Mouse (Mus musculus): ENCODE data around the gene Sln. TPM values are rescaled to one million over a fixed set of nuclear protein-coding genes. Genes with fewer than 3 reads are reported as not detected.

The Sln gene
- polyA plus RNA-seq (2015; fragmentation: Nextera tagmentation; extraction: Ambion mirVana): 8.6 and 11.0 TPM in 2 replicates

DNA sequence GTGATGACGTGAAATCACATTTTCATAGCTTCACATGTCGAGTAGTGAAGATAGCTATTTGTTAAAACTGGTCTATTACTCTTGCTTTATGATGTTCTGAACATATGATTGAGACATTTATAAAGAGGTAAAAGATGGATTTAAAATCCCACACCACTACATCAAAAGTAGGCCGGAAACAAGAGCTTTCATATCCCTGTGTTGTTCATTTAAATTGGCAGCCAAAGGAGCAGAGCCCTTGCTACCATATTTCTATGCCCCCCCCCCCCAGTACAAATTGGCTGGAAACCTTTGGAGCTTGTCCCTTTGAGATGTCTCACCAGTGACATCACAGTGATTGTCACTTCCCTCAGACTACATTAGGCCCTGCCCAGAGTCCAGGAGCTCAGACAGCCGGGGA, at the start of gene Sln:
Gene Sln (plus strand): TSS at position 301 of the 400 bp plus-strand sequence.
- Histone ChIP-seq H3K9ac (replicated peaks; ENCODE audit: low read depth) (no peak within 1 kb of the TSS), H3K4me3 (ENCODE audit: low read depth, low read length) (no peak within 1 kb of the TSS), H3K27ac (ENCODE audit: low read length) (no peak within 1 kb of the TSS), H3K36me3 (ENCODE audit: insufficient read depth, low read length) (no peaks in the 10 kb centered on the region), H3K27me3 (replicated peaks; ENCODE audit: insufficient read depth, low read length) (no peaks in the 10 kb centered on the region), H3K4me1 (ENCODE audit: insufficient read depth, low read depth, low read length) (no peaks in the 10 kb centered on the region), H3K4me2 (replicated peaks; ENCODE audit: low read depth, low read length) (no peak within 1 kb of the TSS), H3K9me3 (ENCODE audit: low read length) (no peaks in the 10 kb centered on the region)
- no peak for DNase-seq (ENCODE audit: low spot score)
- TF ChIP-seq EP300 (IDR thresholded peaks at IDR 0.05) (no peak), CTCF (IDR thresholded peaks at IDR 0.05) (no peak)
- no peak for ATAC-seq
- 83% methylated on average over 4 of the region's 4 CpGs for WGBS

DNA sequence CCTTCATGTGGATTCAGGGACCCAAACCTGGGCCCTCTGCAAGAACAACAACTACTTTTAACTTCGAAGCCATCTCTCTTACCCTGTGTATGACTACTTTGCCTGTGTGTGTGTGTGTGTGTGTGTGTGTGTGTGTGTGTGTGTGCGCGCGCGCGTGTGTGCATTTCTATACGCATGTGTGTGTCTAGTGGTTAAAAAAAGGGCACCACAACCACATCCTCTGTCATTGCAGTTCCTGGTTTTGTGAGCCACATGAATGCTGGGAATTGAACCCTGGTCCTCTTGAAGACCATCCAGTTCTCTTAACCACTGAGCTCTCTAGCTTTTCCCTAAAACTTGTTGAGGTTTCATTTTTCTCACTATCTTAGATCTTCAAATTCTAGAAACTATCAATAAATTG, 47.0 kb upstream of the Sln start:
- no peak overlapping the region for H3K4me2 ChIP-seq (replicated peaks; ENCODE audit: low read depth, low read length)
- 97% methylated on average over 7 of the region's 7 CpGs for WGBS
- no peak for ATAC-seq

DNA sequence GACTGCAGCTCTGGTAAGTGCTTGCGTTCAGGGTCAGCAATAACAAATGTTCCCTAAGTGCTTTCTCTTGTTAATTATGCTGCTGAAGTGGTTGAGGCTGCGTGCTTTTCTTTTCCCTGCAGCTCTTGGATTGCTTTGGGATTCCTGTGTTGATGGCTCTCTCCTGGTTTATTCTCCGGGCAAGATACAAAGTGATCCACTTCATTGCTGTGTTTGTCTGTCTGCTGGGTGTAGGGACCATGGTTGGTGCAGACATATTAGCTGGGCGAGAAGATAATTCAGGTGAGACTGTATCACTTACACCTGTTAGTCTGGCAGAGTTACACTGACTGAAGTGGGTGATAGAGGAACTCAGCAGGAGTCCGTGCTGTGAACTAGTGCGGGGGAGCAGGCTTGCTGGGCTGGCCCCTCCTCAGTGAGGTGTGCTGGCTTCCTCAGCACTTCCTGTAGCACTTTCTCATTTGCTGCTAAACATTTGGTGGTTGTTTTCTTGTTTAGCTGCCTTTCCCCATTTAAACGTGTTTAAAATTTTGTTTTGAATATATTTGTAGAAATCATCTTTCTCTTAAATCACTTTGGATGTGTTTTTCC, 43.4 kb upstream of the Sln start:
- H3K4me3 ChIP-seq (ENCODE audit: low read depth, low read length): no peak overlapping the region
- TF ChIP-seq CTCF (IDR thresholded peaks at IDR 0.05) (no peak), EP300 (IDR thresholded peaks at IDR 0.05) (no peak)
- no peaks in the 10 kb centered on the region for H3K4me1 ChIP-seq (ENCODE audit: insufficient read depth, low read depth, low read length)
- no peak overlapping the region for H3K4me2 ChIP-seq (replicated peaks; ENCODE audit: low read depth, low read length)
- ATAC-seq (no peak), DNase-seq (ENCODE audit: low spot score) (no peak)
- H3K27ac ChIP-seq (ENCODE audit: low read length): no peak overlapping the region
- H3K36me3 ChIP-seq (ENCODE audit: insufficient read depth, low read length): no peaks in the 10 kb centered on the region
- no peak overlapping the region for H3K9ac ChIP-seq (replicated peaks; ENCODE audit: low read depth)
- H3K27me3 ChIP-seq (replicated peaks; ENCODE audit: insufficient read depth, low read length): no peaks in the 10 kb centered on the region
- H3K9me3 ChIP-seq (ENCODE audit: low read length): no peaks in the 10 kb centered on the region
- 25% methylated on average over 7 of the region's 7 CpGs for WGBS

More for the DNA sequence above, 47.0 kb upstream of the Sln start:
- H3K9ac ChIP-seq (replicated peaks; ENCODE audit: low read depth): no peak overlapping the region
- no peak for DNase-seq (ENCODE audit: low spot score)
- no peaks in the 10 kb centered on the region for H3K36me3 ChIP-seq (ENCODE audit: insufficient read depth, low read length)
- TF ChIP-seq CTCF (IDR thresholded peaks at IDR 0.05) (no peak), EP300 (IDR thresholded peaks at IDR 0.05) (no peak)
- H3K4me3 ChIP-seq (ENCODE audit: low read depth, low read length): no peak overlapping the region
- H3K27me3 ChIP-seq (replicated peaks; ENCODE audit: insufficient read depth, low read length): no peaks in the 10 kb centered on the region
- no peaks in the 10 kb centered on the region for H3K9me3 ChIP-seq (ENCODE audit: low read length)
- H3K27ac ChIP-seq (ENCODE audit: low read length): no peak overlapping the region
- H3K4me1 ChIP-seq (ENCODE audit: insufficient read depth, low read depth, low read length): no peaks in the 10 kb centered on the region

DNA sequence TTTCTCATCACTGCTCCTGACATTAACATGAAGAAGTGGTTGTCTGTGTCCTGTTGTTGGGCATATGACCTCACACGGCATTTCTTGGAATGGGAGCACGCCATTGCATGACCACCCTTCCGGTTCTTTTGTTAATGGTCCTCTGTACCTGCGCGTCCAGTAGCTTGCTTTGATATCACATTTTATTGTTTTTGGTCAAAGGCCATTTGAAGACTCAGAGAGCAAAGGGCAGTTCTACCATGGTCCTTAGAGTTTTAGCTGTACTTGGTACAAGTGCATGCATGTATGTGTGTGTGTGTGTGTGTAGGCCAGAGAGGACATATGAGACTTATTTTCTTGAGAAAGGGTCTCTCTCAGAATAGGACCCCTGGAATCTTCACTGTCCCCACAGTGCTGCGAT, 36.5 kb upstream of the Sln start:
- Histone ChIP-seq H3K4me1 (ENCODE audit: insufficient read depth, low read depth, low read length) (no peaks in the 10 kb centered on the region), H3K36me3 (ENCODE audit: insufficient read depth, low read length) (no peaks in the 10 kb centered on the region), H3K9me3 (ENCODE audit: low read length) (no peaks in the 10 kb centered on the region), H3K9ac (replicated peaks; ENCODE audit: low read depth) (no peak overlapping the region), H3K4me2 (replicated peaks; ENCODE audit: low read depth, low read length) (no peak overlapping the region), H3K27me3 (replicated peaks; ENCODE audit: insufficient read depth, low read length) (no peaks in the 10 kb centered on the region), H3K27ac (ENCODE audit: low read length) (no peak overlapping the region), H3K4me3 (ENCODE audit: low read depth, low read length) (no peak overlapping the region)
- WGBS: 91% methylated on average over 6 of the region's 6 CpGs
- TF ChIP-seq CTCF (IDR thresholded peaks at IDR 0.05) (no peak), EP300 (IDR thresholded peaks at IDR 0.05) (no peak)
- DNase-seq (ENCODE audit: low spot score): no peak
- ATAC-seq: no peak

DNA sequence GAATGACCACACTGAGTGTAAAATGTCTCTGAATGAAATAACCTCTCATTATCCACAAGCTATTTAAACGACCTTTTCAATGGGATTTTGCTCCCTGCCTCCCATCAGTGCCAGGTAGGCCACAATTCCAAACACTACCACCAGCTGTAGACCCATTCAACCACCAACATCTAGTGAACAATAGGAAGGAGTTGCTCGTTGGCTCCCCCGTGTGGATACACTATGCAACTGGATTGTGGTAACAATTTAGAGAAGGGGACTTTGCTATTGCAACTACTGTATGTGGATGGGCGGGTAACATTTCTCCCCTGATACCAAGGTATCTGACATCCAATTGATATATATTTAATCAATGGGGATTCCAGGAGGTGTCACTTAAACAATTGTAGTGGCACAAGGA, 31.2 kb upstream of the Sln start:
- H3K4me1 ChIP-seq (ENCODE audit: insufficient read depth, low read depth, low read length): no peaks in the 10 kb centered on the region
- no peak for ATAC-seq
- no peak overlapping the region for H3K4me3 ChIP-seq (ENCODE audit: low read depth, low read length)
- H3K9me3 ChIP-seq (ENCODE audit: low read length): no peaks in the 10 kb centered on the region
- no peak overlapping the region for H3K4me2 ChIP-seq (replicated peaks; ENCODE audit: low read depth, low read length)
- H3K9ac ChIP-seq (replicated peaks; ENCODE audit: low read depth): no peak overlapping the region
- 26% methylated on average over 4 of the region's 4 CpGs for WGBS
- DNase-seq (ENCODE audit: low spot score): peak; percentile 56
- H3K36me3 ChIP-seq (ENCODE audit: insufficient read depth, low read length): no peaks in the 10 kb centered on the region
- no peak overlapping the region for H3K27ac ChIP-seq (ENCODE audit: low read length)
- H3K27me3 ChIP-seq (replicated peaks; ENCODE audit: insufficient read depth, low read length): no peaks in the 10 kb centered on the region
- TF ChIP-seq EP300 (IDR thresholded peaks at IDR 0.05): no peak
- peak; percentile 89 for TF ChIP-seq CTCF (IDR thresholded peaks at IDR 0.05)

DNA sequence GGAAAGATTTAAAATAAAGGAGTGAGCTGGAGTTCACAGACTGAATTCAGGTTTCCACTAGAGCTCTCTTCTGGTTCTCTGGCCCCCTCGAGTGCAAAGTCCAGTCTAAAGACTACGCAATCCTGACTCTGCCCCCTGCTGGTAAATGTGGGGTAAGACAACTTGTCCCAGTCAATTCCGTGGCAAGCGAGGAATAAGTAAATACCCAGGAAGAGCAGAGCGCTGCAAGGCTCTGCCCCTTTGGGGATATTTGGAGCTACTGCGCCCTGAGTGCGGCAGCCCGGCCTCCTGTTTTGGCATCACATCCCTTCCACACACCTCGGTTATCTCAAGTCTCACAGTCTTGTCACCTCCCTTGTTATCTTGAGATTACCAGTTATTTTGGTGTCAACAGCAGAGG, 24.6 kb upstream of the Sln start:
- H3K9ac ChIP-seq (replicated peaks; ENCODE audit: low read depth): no peak overlapping the region
- no peaks in the 10 kb centered on the region for H3K36me3 ChIP-seq (ENCODE audit: insufficient read depth, low read length)
- 4% methylated on average over 9 of the region's 9 CpGs for WGBS
- no peak overlapping the region for H3K27ac ChIP-seq (ENCODE audit: low read length)
- no peak for ATAC-seq
- H3K9me3 ChIP-seq (ENCODE audit: low read length): no peaks in the 10 kb centered on the region
- TF ChIP-seq EP300 (IDR thresholded peaks at IDR 0.05) (no peak), CTCF (IDR thresholded peaks at IDR 0.05) (peak; percentile 81)
- no peak overlapping the region for H3K4me3 ChIP-seq (ENCODE audit: low read depth, low read length)
- H3K4me1 ChIP-seq (ENCODE audit: insufficient read depth, low read depth, low read length): 0 out of 2 replicates have a peak, but pooled peaks cover 3% of the 10 kb centered on the region
- DNase-seq (ENCODE audit: low spot score): peak; percentile 60
- H3K4me2 ChIP-seq (replicated peaks; ENCODE audit: low read depth, low read length): no peak overlapping the region
- H3K27me3 ChIP-seq (replicated peaks; ENCODE audit: insufficient read depth, low read length): no peaks in the 10 kb centered on the region

All from lung, postnatal 0 days (tissue).